Mouse (Mus musculus): ENCODE results near the gene Psme3.
"Not testable (repeated sequence)": the region's sequence is repeated elsewhere in the genome, so short reads cannot be mapped to it uniquely, and the experiment has no call there.

Gene Psme3

GRCm38 (mm10) chr11:101314567-101314966, 1.4 kb upstream of the Psme3 start:
- no peak for DNase-seq

- DNase-seq: no peak
These were observed 847 bp upstream of the Psme3 start for GRCm38 (mm10) chr11:101315082-101315650.

- DNase-seq: no peak
These were observed 496 bp downstream of the Psme3 start for GRCm38 (mm10) chr11:101316501-101316917.

- peak; percentile 34 for DNase-seq
These were observed 7.6 kb downstream of the Psme3 start for GRCm38 (mm10) chr11:101323609-101324008.

- DNase-seq: no peak
These were observed 8.8 kb downstream of the Psme3 start, which contains the start of gene Aoc2 for GRCm38 (mm10) chr11:101324763-101325162. Aoc2 (plus strand) TSS chr11:101325063.

GRCm38 (mm10) chr11:101325201-101325600, 9.2 kb downstream of the Psme3 start:
- not testable (repeated sequence) for DNase-seq

- no peak for DNase-seq
These were observed 10.1 kb downstream of the Psme3 start for GRCm38 (mm10) chr11:101326147-101326546.

- DNase-seq: no peak
These were observed 11.3 kb downstream of the Psme3 start for GRCm38 (mm10) chr11:101327311-101327710.

GRCm38 (mm10) chr11:101328941-101329635, 13.1 kb downstream of the Psme3 start:
- peak; percentile 20 for DNase-seq

- no peak for DNase-seq
These were observed 14.4 kb downstream of the Psme3 start, which contains the start of gene Aoc3 for GRCm38 (mm10) chr11:101330371-101330924. Aoc3 (plus strand) TSS chr11:101330605.

- DNase-seq: not testable (repeated sequence)
These were observed 14.9 kb downstream of the Psme3 start for GRCm38 (mm10) chr11:101330961-101331360.

- no peak for DNase-seq
These were observed 16.5 kb downstream of the Psme3 start for GRCm38 (mm10) chr11:101332537-101332936.

GRCm38 (mm10) chr11:101334023-101334422, 18.0 kb downstream of the Psme3 start:
- no peak for DNase-seq

GRCm38 (mm10) chr11:101334516-101334915, 18.5 kb downstream of the Psme3 start:
- DNase-seq: no peak

GRCm38 (mm10) chr11:101335685-101336084, 19.7 kb downstream of the Psme3 start:
- DNase-seq: no peak

- DNase-seq: no peak
These were observed 22.2 kb downstream of the Psme3 start for GRCm38 (mm10) chr11:101338123-101338760.

GRCm38 (mm10) chr11:101347083-101347775, 31.2 kb downstream of the Psme3 start:
- DNase-seq: no peak

- DNase-seq: no peak
These were observed 32.8 kb downstream of the Psme3 start for GRCm38 (mm10) chr11:101348774-101349173.

GRCm38 (mm10) chr11:101349216-101349615, 33.2 kb downstream of the Psme3 start:
- DNase-seq: no peak

- DNase-seq: no peak
These were observed 35.2 kb downstream of the Psme3 start for GRCm38 (mm10) chr11:101351100-101351720.

GRCm38 (mm10) chr11:101351721-101352111, 35.7 kb downstream of the Psme3 start:
- DNase-seq: no peak

GRCm38 (mm10) chr11:101353436-101353835, 37.4 kb downstream of the Psme3 start:
- no peak for DNase-seq

Measured in right cerebral cortex, postnatal 25 days (tissue).